Mouse (Mus musculus) T-cell, adult 2 months (primary cell): ENCODE results near the gene Fbxo46.

Experiments used
- DNase-seq: peaks from one replicate; pipeline ENCODE4 v3.0.0; 2022; ENCODE audit warnings: low spot score

Gene Fbxo46

GRCm38 (mm10) chr7:19169506-19169905 is 49.8 kb downstream of the Fbxo46 start:
- no peak for DNase-seq

DNA sequence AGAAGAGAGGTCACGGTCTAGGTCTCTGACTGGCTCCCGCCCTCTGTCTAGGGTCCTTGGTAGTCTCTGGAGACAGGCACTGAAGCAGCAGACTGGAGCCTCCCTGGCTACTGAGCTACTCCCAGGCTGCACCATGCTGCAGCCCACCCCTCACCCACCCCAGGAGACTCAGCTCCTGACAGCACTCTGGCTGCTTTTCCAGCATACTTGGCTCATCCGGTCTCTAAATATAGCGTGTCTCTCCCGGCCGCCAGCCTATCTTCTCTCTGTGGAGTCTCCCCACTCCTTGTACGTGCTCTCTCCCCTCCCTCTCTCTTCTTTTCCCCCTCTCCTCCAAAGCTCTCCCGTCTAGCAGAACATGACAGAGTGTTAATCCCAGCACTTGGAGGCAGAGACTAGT is 50.5 kb downstream of the Fbxo46 start:
- no peak for DNase-seq

- no peak for DNase-seq
Observed at GRCm38 (mm10) chr7:19171831-19172230, 52.2 kb downstream of the Fbxo46 start.

- DNase-seq, result peak; percentile 75
Observed at GRCm38 (mm10) chr7:19172874-19173273, 53.2 kb downstream of the Fbxo46 start.

GRCm38 (mm10) chr7:19175708-19176515 is 56.3 kb downstream of the Fbxo46 start, which contains the start of gene Eml2:
Gene Eml2, plus strand, starts transcription at chr7:19176421.
- DNase-seq, result no peak

- DNase-seq, result no peak
Observed at GRCm38 (mm10) chr7:19176516-19176947, 56.9 kb downstream of the Fbxo46 start.

DNA sequence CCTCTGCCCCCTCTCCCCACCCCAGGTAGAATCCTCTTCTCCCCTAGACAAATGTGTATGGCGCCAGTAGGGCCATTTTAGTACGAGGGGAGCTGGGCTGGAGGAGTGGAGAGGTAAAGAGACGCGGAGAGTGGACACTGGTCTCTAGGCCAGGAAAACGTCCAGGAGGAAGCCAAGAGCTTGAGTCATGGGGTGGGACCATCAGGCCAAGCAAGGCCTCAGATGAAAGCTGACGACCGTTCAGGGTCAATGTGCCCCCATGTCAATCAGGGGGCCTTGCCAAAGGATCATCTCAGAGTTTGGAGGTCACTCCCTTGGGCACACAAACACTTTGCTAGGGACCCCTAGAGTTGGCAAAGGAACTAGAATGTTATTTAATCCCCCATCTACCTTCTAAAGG is 57.6 kb downstream of the Fbxo46 start:
- no peak for DNase-seq

DNA sequence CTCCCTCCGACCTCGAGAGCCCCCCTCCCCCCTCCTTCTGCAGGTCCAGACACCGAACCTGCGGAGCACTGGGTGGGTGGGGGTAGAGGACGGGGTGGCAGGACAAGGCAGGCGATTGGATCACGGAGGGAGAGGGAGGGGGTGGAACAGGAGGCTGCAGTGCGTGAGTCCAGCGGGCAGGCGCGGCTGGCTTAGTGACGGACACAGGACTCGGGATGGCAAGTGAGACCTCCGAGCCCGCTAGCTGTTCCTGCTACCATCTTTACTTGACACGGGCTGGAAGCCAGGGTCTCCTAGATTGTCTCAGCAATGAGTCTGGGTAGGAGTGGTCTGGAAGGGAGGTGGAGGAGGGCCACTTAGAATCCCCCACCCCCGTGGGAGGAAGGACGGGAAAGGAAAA is 58.4 kb downstream of the Fbxo46 start:
- no peak for DNase-seq

DNA sequence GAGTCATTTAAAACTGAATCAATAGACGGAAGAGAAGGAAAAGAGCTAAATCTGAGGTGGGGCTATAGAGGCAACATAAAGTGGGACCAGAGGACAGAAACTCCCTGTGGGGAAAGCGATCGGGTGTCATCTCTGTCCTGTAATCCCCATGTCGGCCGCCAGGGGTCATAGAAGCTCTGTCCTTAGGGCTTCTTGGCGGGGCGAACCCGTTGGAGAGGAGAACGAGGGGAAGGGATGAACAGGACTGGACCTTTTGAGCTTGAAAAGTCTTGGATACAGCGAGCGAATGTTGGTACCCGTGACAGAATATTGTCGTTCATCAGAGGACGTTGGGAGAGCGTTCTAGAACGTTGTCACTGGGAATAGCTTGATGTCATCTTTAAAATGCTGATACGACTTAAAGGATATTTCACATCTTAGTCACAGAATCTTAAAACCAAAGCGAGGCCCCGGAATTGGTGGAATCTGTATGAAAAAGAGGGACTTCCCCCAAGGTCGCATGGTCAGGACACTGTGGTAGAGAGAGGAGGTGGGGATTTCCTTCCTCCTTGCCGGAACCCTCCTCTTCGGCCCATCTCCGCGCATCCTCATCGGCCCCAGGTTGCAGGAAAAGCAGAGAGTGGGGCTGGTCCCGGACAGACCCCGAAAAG is 58.9 kb downstream of the Fbxo46 start:
- DNase-seq, result peak; percentile 75

DNA sequence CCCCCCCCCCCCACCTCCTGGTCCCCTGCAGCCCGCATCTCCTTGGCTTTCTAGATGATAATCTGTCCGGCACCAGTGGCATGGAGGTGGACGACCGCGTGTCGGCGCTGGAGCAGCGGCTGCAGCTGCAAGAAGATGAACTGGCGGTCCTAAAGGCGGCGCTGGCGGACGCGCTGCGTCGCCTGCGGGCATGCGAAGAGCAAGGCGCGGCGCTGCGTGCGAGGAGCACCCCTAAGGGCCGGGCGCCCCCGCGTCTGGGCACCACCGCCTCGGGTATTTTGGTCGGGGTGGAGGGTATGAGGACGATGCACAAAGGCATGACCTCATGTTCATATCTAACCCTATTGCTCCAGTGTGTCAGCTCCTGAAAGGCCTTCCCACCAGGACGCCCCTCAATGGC is 59.5 kb downstream of the Fbxo46 start:
- peak; percentile 66 for DNase-seq

GRCm38 (mm10) chr7:19179936-19180335 is 60.3 kb downstream of the Fbxo46 start:
- DNase-seq, result no peak

DNA sequence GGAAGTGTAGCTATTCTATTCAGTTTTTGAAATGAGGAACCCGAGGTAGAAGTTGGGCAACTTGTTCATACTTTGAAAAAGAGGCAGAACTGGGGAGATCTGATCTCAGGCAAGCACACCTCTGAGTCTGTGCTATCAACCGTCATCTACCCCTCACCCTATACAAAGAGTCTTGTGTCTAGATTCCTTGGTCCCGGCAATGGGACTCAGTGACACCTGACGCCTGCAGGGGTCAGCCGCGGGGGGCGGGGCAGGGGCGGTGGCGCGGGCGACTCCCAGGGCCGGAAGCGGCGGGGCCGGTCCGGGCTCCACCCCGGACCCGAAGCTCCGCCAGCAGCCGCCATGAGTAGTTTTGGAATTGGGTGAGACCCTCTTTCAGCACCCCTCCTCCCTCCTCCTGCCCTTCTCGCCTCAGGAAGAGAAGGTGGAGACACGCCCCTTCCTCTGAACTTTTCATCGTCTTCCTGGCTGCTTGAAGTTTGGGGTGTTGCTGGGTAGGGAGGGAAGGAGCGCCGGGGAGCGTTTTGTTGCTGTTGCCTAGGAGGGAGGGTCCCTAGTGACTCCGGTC is 61.3 kb downstream of the Fbxo46 start:
- DNase-seq, result no peak

- no peak for DNase-seq
Observed at GRCm38 (mm10) chr7:19184250-19184649, 64.6 kb downstream of the Fbxo46 start.

- DNase-seq, result no peak
Observed at GRCm38 (mm10) chr7:19184758-19185157, 65.1 kb downstream of the Fbxo46 start.
